21 mouse cellular contexts compared by ENCODE assay signal in the genomic region with DNA sequence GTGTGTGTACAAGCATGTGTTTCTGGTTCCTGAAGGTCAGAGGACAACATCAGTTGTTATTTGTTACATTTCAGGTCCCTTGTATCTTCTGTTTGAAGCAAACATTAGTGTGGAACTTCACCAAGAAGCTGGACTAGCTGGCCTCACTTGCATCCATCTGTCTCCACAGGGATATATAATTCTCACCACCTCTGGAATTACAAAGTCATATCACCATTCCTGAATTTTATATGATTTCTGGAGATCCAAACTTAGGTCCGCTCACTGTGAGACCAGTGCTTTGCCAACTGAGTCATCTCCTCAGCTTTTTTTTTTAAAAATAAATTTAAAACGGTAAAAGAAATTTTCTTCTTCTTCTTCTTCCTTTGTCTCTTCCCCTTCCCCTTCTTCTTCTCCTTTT.
"Had no signal": no experiment of that assay in that cellular context is flagged by ENCODE, and none has a peak within 500 bp of the region (broad histone marks: within the 10 kb centered on the region; RNA-seq: fewer than 3 reads in every experiment).

No protein-coding gene starts in this region.

- ATAC-seq: forebrain, embryonic 13.5 days; forebrain, embryonic 14.5 days; forebrain, embryonic 15.5 days; forebrain, embryonic 16.5 days; forebrain, postnatal 0 days had no signal

- DNase-seq: cerebellum, adult 8-10 months; cerebellum, adult 9-10 months; cerebellum, adult 9-11 months; cerebellum, postnatal 10 days; cerebellum, postnatal 14 days; cerebellum, postnatal 25 days; cerebellum, postnatal 36 days; embryo, embryonic 11 days; forebrain, postnatal 0 days; gastrocnemius, adult 2 months; gastrocnemius, postnatal 10 days; gastrocnemius, postnatal 14 days; gastrocnemius, postnatal 25 days; gastrocnemius, postnatal 36 days; heart, adult 11 months; heart, adult 18-20 months; heart, adult 2 months had no signal
